ENCODE assay signal across 9 mouse cellular contexts in the genomic region with DNA sequence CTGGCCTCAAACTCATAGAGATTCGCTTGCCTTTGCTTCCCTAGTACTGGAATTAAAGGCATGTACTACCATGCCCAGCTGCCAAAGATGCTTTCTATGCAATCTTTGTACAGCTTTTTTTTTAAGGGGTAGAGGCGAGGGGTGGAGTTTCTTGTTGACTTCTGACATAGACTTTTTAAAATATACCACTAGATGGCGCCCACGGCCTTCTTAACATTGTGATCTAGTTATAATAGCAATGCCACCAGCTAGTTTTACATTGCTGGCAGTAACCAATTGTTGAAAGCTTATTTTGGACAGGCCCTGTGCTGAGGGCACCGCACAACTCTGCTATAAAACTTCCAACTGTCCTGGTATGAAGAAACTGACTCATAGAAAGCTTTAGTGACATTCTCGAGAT. TPM values are rescaled to one million over a fixed set of nuclear protein-coding genes. Genes with fewer than 3 reads are reported as not detected.
DNase-seq lines count a peak whose midpoint lies in the region; ATAC-seq and TF ChIP-seq lines count a peak whose summit lies in the region.
"Had no signal": no experiment of that assay in that cellular context is flagged by ENCODE, and none has a peak within 500 bp of the region (broad histone marks: within the 10 kb centered on the region; RNA-seq: fewer than 3 reads in every experiment).

No protein-coding gene starts in this region.

- peak; percentile 41 to 53 for DNase-seq in heart, adult 2 months
- DNase-seq in T-cell, adult 2 months (ENCODE audit: low spot score), result peak; percentile 66
- peak; percentile 76 for DNase-seq in heart, postnatal 0 days (ENCODE audit: low spot score)
- DNase-seq in kidney, postnatal 0 days (ENCODE audit: low spot score), result peak; percentile 94
- DNase-seq in lung, postnatal 36 days, result peak; percentile 91
- peak; percentile 54 to 68 for DNase-seq in spleen, adult 2 months (ENCODE audit: low read depth in 1 of 2, low spot score in 2 of 2)

- TF ChIP-seq POLR2A in heart, adult 2 months (IDR thresholded peaks at IDR 0.05; ENCODE audit: insufficient read depth, low read depth, low read length), result no peak
- no peak for TF ChIP-seq POLR2A in cortical plate, adult 2 months (IDR thresholded peaks at IDR 0.05; ENCODE audit: extremely low read depth, insufficient read depth, low read length)
- TF ChIP-seq POLR2A in spleen, adult 2 months (IDR thresholded peaks at IDR 0.05; ENCODE audit: low read depth, low read length), result no peak

- H3K79me2 ChIP-seq in heart, adult 2 months (replicated peaks; ENCODE audit: control insufficient read depth, insufficient read depth, low read length), result no peaks in the 10 kb centered on the region

- H3K36me3 ChIP-seq in heart, adult 2 months (ENCODE audit: control insufficient read depth, insufficient read depth, low read length), result no peaks in the 10 kb centered on the region; the same call in 1 of the 2 replicates
- no peaks in the 10 kb centered on the region for H3K36me3 ChIP-seq in heart, embryonic 11.5 days (ENCODE audit: control insufficient read depth, insufficient read depth, low read length)
- H3K36me3 ChIP-seq in heart, postnatal 0 days (replicated peaks; ENCODE audit: control insufficient read depth, insufficient read depth, low read length), result peaks cover 76% of the 10 kb centered on the region
- no peaks in the 10 kb centered on the region for H3K36me3 ChIP-seq in kidney, postnatal 0 days (ENCODE audit: insufficient read depth, low read length)
- peaks cover 6% of the 10 kb centered on the region for H3K36me3 ChIP-seq in spleen, adult 2 months (ENCODE audit: control insufficient read depth, insufficient read depth, low read length)
- H3K36me3 ChIP-seq: embryonic facial prominence, embryonic 12.5 days had no signal

- H3K9me3 ChIP-seq in heart, embryonic 11.5 days (replicated peaks; ENCODE audit: control insufficient read depth, low read length), result no peaks in the 10 kb centered on the region
- no peaks in the 10 kb centered on the region for H3K9me3 ChIP-seq in heart, postnatal 0 days (replicated peaks; ENCODE audit: control insufficient read depth, low read length)
- no peaks in the 10 kb centered on the region for H3K9me3 ChIP-seq in kidney, postnatal 0 days (replicated peaks; ENCODE audit: low read length)
- H3K9me3 ChIP-seq: embryonic facial prominence, embryonic 12.5 days had no signal

- peak; percentile 84 for TF ChIP-seq CTCF in heart, adult 2 months (IDR thresholded peaks at IDR 0.05)
- peak; percentile 36; the same call in 1 of the 2 replicates for TF ChIP-seq CTCF in cortical plate, adult 2 months (IDR thresholded peaks at IDR 0.05; ENCODE audit: extremely low read depth, insufficient read depth, low read length)
- TF ChIP-seq CTCF in heart, postnatal 0 days (IDR thresholded peaks at IDR 0.05; ENCODE audit: low read depth), result peak; percentile 62
- peak; percentile 75 for TF ChIP-seq CTCF in kidney, postnatal 0 days (IDR thresholded peaks at IDR 0.05; ENCODE audit: low read depth)
- TF ChIP-seq CTCF in spleen, adult 2 months (IDR thresholded peaks at IDR 0.05; ENCODE audit: extremely low read depth, insufficient read depth, insufficient read length, insufficient replicate concordance), result no peak

- H3K9ac ChIP-seq in heart, adult 2 months (ENCODE audit: low read depth, low read length), result peak overlapping the region; percentile 65
- H3K9ac ChIP-seq in heart, embryonic 11.5 days (ENCODE audit: low read depth, low read length), result no peak overlapping the region
- H3K9ac ChIP-seq in heart, postnatal 0 days (replicated peaks; ENCODE audit: low read depth, low read length), result no peak overlapping the region
- no peak overlapping the region for H3K9ac ChIP-seq in kidney, postnatal 0 days (ENCODE audit: low read depth, low read length)
- H3K9ac ChIP-seq: embryonic facial prominence, embryonic 12.5 days had no signal

- H3K4me3 ChIP-seq in heart, adult 2 months, result no peak overlapping the region
- H3K4me3 ChIP-seq in heart, embryonic 11.5 days (ENCODE audit: low read depth, low read length), result no peak overlapping the region
- no peak overlapping the region for H3K4me3 ChIP-seq in cortical plate, adult 2 months (ENCODE audit: insufficient read depth, low read length)
- no peak overlapping the region for H3K4me3 ChIP-seq in heart, postnatal 0 days (ENCODE audit: low read depth, low read length)
- H3K4me3 ChIP-seq in kidney, postnatal 0 days (replicated peaks; ENCODE audit: low read depth, low read length), result no peak overlapping the region
- no peak overlapping the region for H3K4me3 ChIP-seq in spleen, adult 2 months (ENCODE audit: extremely low read depth, insufficient read depth, insufficient read length)
- H3K4me3 ChIP-seq: embryonic facial prominence, embryonic 12.5 days had no signal

- 9% methylated on average over 6 of the region's 6 CpGs for WGBS in heart, adult 2 months
- WGBS in heart, embryonic 11.5 days (ENCODE audit: insufficient replicate concordance), result 25% methylated on average over 6 of the region's 6 CpGs
- WGBS in heart, postnatal 0 days, result 17% methylated on average over 6 of the region's 6 CpGs
- 11% methylated on average over 6 of the region's 6 CpGs for WGBS in kidney, postnatal 0 days
- WGBS in spleen, adult 2 months, result 19% methylated on average over 6 of the region's 6 CpGs

- no peaks in the 10 kb centered on the region for H3K27me3 ChIP-seq in heart, adult 2 months (ENCODE audit: control insufficient read depth, insufficient read depth, low read length)
- H3K27me3 ChIP-seq in heart, embryonic 11.5 days (ENCODE audit: control insufficient read depth, insufficient read depth, low read length), result no peaks in the 10 kb centered on the region
- no peaks in the 10 kb centered on the region for H3K27me3 ChIP-seq in heart, postnatal 0 days (ENCODE audit: control insufficient read depth, insufficient read depth, low read length)
- no peaks in the 10 kb centered on the region for H3K27me3 ChIP-seq in kidney, postnatal 0 days (ENCODE audit: insufficient read depth, low read length)
- H3K27me3 ChIP-seq in spleen, adult 2 months (ENCODE audit: control insufficient read depth, insufficient read depth, low read length), result no peaks in the 10 kb centered on the region
- H3K27me3 ChIP-seq: embryonic facial prominence, embryonic 12.5 days had no signal

- peaks cover 1% of the 10 kb centered on the region; the same call in 1 of the 2 replicates for H3K4me1 ChIP-seq in heart, adult 2 months (ENCODE audit: control insufficient read depth, insufficient read depth, low read length)
- H3K4me1 ChIP-seq in heart, embryonic 11.5 days (ENCODE audit: control insufficient read depth, insufficient read depth, low read length), result no peaks in the 10 kb centered on the region
- H3K4me1 ChIP-seq in cortical plate, adult 2 months (ENCODE audit: control insufficient read depth, insufficient read depth, low read length), result no peaks in the 10 kb centered on the region
- H3K4me1 ChIP-seq in heart, postnatal 0 days (ENCODE audit: control insufficient read depth, insufficient read depth), result no peaks in the 10 kb centered on the region
- no peaks in the 10 kb centered on the region for H3K4me1 ChIP-seq in kidney, postnatal 0 days (replicated peaks; ENCODE audit: insufficient read depth, low read length)
- H3K4me1 ChIP-seq in spleen, adult 2 months (ENCODE audit: control insufficient read depth, insufficient read depth, insufficient read length), result peaks cover 3% of the 10 kb centered on the region; the same call in 1 of the 2 replicates
- H3K4me1 ChIP-seq: embryonic facial prominence, embryonic 12.5 days had no signal

- no peak overlapping the region for H3K27ac ChIP-seq in heart, adult 2 months
- H3K27ac ChIP-seq in heart, embryonic 11.5 days (ENCODE audit: low read depth, low read length), result no peak overlapping the region
- H3K27ac ChIP-seq in cortical plate, adult 2 months (ENCODE audit: insufficient read depth, low read length), result no peak overlapping the region
- no peak overlapping the region for H3K27ac ChIP-seq in heart, postnatal 0 days (ENCODE audit: low read depth)
- no peak overlapping the region for H3K27ac ChIP-seq in kidney, postnatal 0 days
- H3K27ac ChIP-seq in spleen, adult 2 months (ENCODE audit: insufficient read depth, low read length), result no peak overlapping the region
- H3K27ac ChIP-seq: embryonic facial prominence, embryonic 12.5 days had no signal

- TF ChIP-seq EP300 in heart, adult 2 months (IDR thresholded peaks at IDR 0.05; ENCODE audit: insufficient read depth, low read depth, low read length), result no peak
- TF ChIP-seq EP300 in heart, postnatal 0 days (IDR thresholded peaks at IDR 0.05; ENCODE audit: low read depth), result no peak

- no peak overlapping the region for H3K4me2 ChIP-seq in heart, embryonic 11.5 days
- H3K4me2 ChIP-seq in heart, postnatal 0 days (ENCODE audit: low read depth, low read length), result no peak overlapping the region
- H3K4me2 ChIP-seq in kidney, postnatal 0 days (ENCODE audit: low read length), result no peak overlapping the region
- H3K4me2 ChIP-seq: embryonic facial prominence, embryonic 12.5 days had no signal

- intact Hi-C loops in heart, adult 2 months (cut with DNase I), result loop anchor here (1.0 to 5.0 kb wide), 3 partner anchors 40 to 393 kb away; no protein-coding TSS in a partner anchor

- ATAC-seq in heart, embryonic 11.5 days (replicated peaks; ENCODE audit: insufficient number of reproducible peaks, low FRiP score, low TSS enrichment), result no peak
- 0 out of 2 replicates have a peak, but pooled peaks have one; percentile 15 for ATAC-seq in heart, postnatal 0 days (ENCODE audit: insufficient read depth, low read depth)
- no peak for ATAC-seq in kidney, postnatal 0 days (replicated peaks; ENCODE audit: low FRiP score, low read depth)

RNA-seq across cellular contexts. Expression of gene Acta2, which starts 11.3 kb away (rescaled TPM):
- total RNA-seq in heart, adult 2 months (2021), result 100 to 1,000 TPM; 134 to 152 TPM
- polyA plus RNA-seq in heart, adult 2 months (2012; rRNA removed), result 517 and 1,089 TPM in 2 replicates
- 1,416 and 1,586 TPM in 2 replicates for polyA plus RNA-seq in heart, embryonic 11.5 days (2014; fragmentation: Nextera tagmentation; extraction: Ambion mirVana)
- 34.9 and 39.0 TPM in 2 replicates for polyA plus RNA-seq in cortical plate, adult 2 months (2012; rRNA removed)
- 921 and 1,307 TPM in 2 replicates for total RNA-seq in heart, postnatal 0 days (2014; rRNA removed; ENCODE audit: low replicate concordance)
- polyA plus RNA-seq in heart, postnatal 0 days (2015; fragmentation: Nextera tagmentation; extraction: Ambion mirVana), result 1,041 and 1,327 TPM in 2 replicates
- 450 and 526 TPM in 2 replicates for polyA plus RNA-seq in kidney, postnatal 0 days (2015; fragmentation: Nextera tagmentation; extraction: Ambion mirVana)
- polyA plus RNA-seq in spleen, adult 2 months (2012; rRNA removed), result 156 and 182 TPM in 2 replicates

RNA-seq across cellular contexts. Expression of gene Fas, which starts 46.4 kb away (rescaled TPM):
- 10 to 100 TPM; 12.1 to 17.4 TPM for total RNA-seq in heart, adult 2 months (2021)
- 5.1 and 9.3 TPM in 2 replicates for polyA plus RNA-seq in heart, adult 2 months (2012; rRNA removed)
- 1.6 and 2.1 TPM in 2 replicates for polyA plus RNA-seq in heart, embryonic 11.5 days (2014; fragmentation: Nextera tagmentation; extraction: Ambion mirVana)
- 2.0 and 2.8 TPM in 2 replicates for polyA plus RNA-seq in cortical plate, adult 2 months (2012; rRNA removed)
- 1.1 and 3.2 TPM in 2 replicates for total RNA-seq in heart, postnatal 0 days (2014; rRNA removed; ENCODE audit: low replicate concordance)
- 5.6 and 7.1 TPM in 2 replicates for polyA plus RNA-seq in heart, postnatal 0 days (2015; fragmentation: Nextera tagmentation; extraction: Ambion mirVana)
- 7.6 and 8.4 TPM in 2 replicates for polyA plus RNA-seq in kidney, postnatal 0 days (2015; fragmentation: Nextera tagmentation; extraction: Ambion mirVana)
- 1.1 and 1.4 TPM in 2 replicates for polyA plus RNA-seq in spleen, adult 2 months (2012; rRNA removed)

RNA-seq across cellular contexts. Expression of gene Stambpl1, which starts 52.0 kb away (rescaled TPM):
- total RNA-seq in heart, adult 2 months (2021), result 1 to 10 TPM; 3.0 to 3.5 TPM
- 3.6 TPM in 2 replicates for polyA plus RNA-seq in heart, adult 2 months (2012; rRNA removed)
- polyA plus RNA-seq in heart, embryonic 11.5 days (2014; fragmentation: Nextera tagmentation; extraction: Ambion mirVana), result 5.0 and 5.2 TPM in 2 replicates
- polyA plus RNA-seq in cortical plate, adult 2 months (2012; rRNA removed), result 16.4 TPM in 2 replicates
- 9.4 and 9.9 TPM in 2 replicates for total RNA-seq in heart, postnatal 0 days (2014; rRNA removed; ENCODE audit: low replicate concordance)
- polyA plus RNA-seq in heart, postnatal 0 days (2015; fragmentation: Nextera tagmentation; extraction: Ambion mirVana), result 7.2 and 7.4 TPM in 2 replicates
- polyA plus RNA-seq in kidney, postnatal 0 days (2015; fragmentation: Nextera tagmentation; extraction: Ambion mirVana), result 4.9 and 6.7 TPM in 2 replicates
- polyA plus RNA-seq in spleen, adult 2 months (2012; rRNA removed), result 9.5 and 10.1 TPM in 2 replicates
